Mouse (Mus musculus) thymus, postnatal 0 days (tissue): ENCODE measurements at regions not wholly inside any gene's neighbourhood (a gene's known extent, or its start where the extent isn't known, plus 50 kb on each side); places are given as distances from the start of the nearest gene placed in this dataset.
A peak's percentile ranks its signal among the peaks of the same experiment; 100 is the strongest.

Experiments
- DNase-seq: peaks from one replicate; pipeline ENCODE4 v3.0.0-alpha.2; 2015; ENCODE audit warnings: low spot score

DNA sequence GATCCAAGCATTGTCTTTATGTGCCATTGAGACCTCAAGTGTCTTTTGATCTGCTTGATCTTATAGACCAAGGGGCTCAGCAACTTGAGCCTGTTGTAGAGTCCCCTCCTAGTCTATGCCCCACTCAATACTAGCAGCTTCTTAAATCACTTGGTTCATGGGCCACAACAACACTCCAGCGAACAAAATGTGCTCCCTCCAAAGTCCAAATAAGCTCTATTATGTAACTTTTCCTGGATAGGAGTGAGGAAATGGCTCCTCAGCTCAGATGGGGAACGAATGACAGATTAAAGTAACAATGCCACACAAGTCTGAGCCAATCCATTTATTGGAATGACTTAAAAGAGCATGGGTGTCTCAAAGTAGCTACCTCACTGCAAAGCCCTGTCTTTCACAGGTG is 217.0 kb upstream of the Tank start:
- no peak for DNase-seq

GRCm38 (mm10) chr2:61354104-61354503 is 224.3 kb upstream of the Tank start:
- no peak for DNase-seq

- no peak for DNase-seq
Observed at GRCm38 (mm10) chr2:61347451-61347850, 230.9 kb upstream of the Tank start.

- DNase-seq = no peak
Observed at GRCm38 (mm10) chr2:61346012-61346760, 232.2 kb upstream of the Tank start.

- no peak for DNase-seq
Observed at GRCm38 (mm10) chr2:61345311-61345710, 233.1 kb upstream of the Tank start.

DNA sequence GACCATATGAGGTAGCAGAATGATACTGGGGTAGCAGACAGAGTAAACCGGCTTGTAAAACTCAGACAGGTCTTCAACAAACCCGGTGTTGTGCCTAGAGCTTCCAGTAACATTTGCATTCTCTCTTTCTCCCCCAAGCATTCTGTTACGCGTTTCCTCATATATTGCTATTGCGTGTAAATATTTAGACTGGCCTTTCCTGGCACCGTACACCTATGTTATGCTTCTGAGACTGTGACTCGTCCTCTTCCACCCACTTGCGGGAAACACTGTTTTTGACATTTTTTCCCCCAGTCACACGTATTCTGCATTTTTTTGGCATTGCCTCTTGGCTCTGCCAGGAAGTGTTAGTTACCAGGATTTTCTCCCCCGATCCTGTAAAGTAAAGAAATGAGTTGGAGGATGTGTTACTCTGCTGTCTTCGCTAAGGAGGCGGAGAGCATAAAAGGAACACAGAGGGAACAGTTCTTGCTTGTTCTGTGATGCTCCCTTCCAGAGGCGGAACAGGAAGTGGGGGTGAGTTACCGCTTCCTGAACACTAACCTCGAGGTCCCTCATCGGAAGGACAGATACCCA is 233.7 kb upstream of the Tank start:
- peak; percentile 15 for DNase-seq

DNA sequence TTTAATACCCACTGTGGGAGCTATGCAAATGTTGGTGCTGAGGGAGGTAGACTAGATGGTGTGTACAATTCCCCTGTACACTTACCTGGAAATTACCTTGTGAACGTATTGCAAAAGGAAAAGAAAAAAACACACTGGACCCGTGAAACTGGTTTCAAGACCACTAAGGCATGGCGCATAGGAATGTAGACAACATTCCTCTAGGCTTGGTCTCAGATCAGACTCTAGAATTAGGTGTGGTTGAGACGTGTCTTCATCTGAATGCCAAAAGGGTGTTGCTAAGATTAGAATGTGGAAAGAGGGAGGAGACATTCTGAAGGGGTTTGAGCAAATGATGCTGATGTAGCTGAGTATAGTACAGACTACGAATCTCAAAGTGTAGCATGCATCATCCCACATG is 237.1 kb upstream of the Tank start:
- no peak for DNase-seq

GRCm38 (mm10) chr2:61319226-61319625 is 259.2 kb upstream of the Tank start:
- no peak for DNase-seq

GRCm38 (mm10) chr2:61310405-61310804 is 268.0 kb upstream of the Tank start:
- DNase-seq = no peak

GRCm38 (mm10) chr2:61309219-61309618 is 269.2 kb upstream of the Tank start:
- DNase-seq = no peak

- DNase-seq = no peak
Observed at GRCm38 (mm10) chr2:61297135-61297534, 281.2 kb upstream of the Tank start.

- no peak for DNase-seq
Observed at GRCm38 (mm10) chr2:61296606-61297005, 281.8 kb upstream of the Tank start.

- no peak for DNase-seq
Observed at GRCm38 (mm10) chr2:61295261-61295964, 283.0 kb upstream of the Tank start.

DNA sequence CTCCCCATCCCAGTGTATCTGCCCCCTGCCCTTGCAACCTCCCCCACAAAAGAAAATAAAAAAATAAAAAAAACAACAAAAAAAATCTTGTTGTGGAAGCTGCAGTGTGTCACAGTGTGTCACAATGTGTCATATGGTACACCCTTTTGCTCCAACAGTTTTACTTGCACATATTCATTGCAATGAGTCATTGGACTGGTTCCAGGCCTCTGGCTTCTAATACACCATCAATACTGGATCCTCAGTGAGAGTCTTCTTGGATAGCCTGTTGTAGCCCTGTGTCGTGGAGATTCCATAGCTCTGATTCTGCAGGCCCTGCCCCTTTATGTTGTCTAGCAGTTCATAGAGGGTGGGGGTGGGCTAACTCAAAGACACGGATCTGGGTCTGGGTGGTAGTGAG is 290.1 kb upstream of the Tank start:
- no peak for DNase-seq

- no peak for DNase-seq
Observed at GRCm38 (mm10) chr2:61284706-61285105, 293.7 kb upstream of the Tank start.

- DNase-seq = no peak
Observed at GRCm38 (mm10) chr2:61283829-61284601, 294.4 kb upstream of the Tank start.

GRCm38 (mm10) chr2:61272721-61273120 is 305.7 kb upstream of the Tank start:
- DNase-seq = no peak

DNA sequence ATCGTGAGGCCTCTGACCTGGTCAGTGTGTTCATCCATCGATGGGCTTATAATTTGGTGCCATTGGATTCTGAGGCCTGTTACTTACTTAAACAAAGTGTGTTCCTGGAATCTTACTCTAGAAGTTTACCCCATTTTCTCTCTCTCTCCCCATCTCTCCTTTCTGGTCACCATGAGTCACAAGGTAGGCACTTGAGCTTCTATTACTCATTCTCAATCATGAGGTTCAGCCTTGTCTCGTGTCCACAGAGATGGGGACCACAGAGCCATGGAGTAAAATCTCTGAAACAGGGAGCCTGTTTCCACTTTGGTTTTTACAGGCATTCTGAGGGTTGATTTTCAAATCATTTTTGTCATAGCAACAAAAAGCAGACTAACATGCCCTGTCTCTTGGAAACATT is 304.7 kb upstream of the Rbms1 start:
- no peak for DNase-seq

GRCm38 (mm10) chr2:61250068-61250800 is 287.2 kb upstream of the Rbms1 start:
- no peak for DNase-seq

DNA sequence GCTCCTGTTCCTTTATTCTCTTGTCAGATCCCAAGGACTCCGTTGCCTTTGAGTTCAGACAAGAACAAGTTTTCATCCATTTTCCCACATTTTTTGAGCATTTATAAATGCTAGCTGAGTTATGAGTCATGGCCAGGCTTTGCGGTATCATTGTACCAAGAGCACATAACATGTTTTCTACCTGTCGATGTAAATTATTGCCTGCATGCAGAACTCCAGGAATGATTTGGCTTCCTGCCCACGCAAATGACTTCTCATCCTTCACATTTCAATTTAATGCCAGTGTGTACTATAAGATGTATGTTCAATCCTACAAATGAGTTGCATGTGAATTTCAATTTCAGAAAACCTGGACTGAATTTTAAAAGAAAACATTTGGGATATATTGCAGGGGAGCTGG is 285.0 kb upstream of the Rbms1 start:
- DNase-seq = no peak

GRCm38 (mm10) chr2:61247336-61247735 is 284.3 kb upstream of the Rbms1 start:
- DNase-seq = no peak
